Mouse (Mus musculus) Patski (cell line): ENCODE measurements around the gene Chmp4b. TPM values are rescaled to one million over a fixed set of nuclear protein-coding genes. Genes with fewer than 3 reads are reported as not detected.

Source experiments
- ATAC-seq: fragments of 100-300 bp; one replicate; pipeline ENCODE4 v1.8.0; 2021
- CTCF ChIA-PET: fragments of 350-600 bp; sonication (Branson Sonifier 250); formaldehyde crosslinking; loops from one replicate; lab custom pipeline; 2022; ENCODE audit warnings: inconsistent platforms; lab: Charles Lee
- POLR2A ChIA-PET: fragments of 350-600 bp; sonication (Branson Sonifier 250); formaldehyde crosslinking; loops from one replicate; lab custom pipeline; 2022; ENCODE audit warnings: antibody characterized with exemption, inconsistent platforms; lab: Charles Lee
- DNase-seq: peaks from one replicate; pipeline ENCODE4 v3.0.0-alpha.2; 2011; ENCODE audit warnings: low read depth, low spot score
- H3K27me3 ChIP-seq: fragments of 371-371 bp; one replicate; pipeline ENCODE4 v1.5.1; 2021
- CTCF ChIP-seq: fragments of 100-300 bp; IDR thresholded peaks from one replicate; pipeline ENCODE4 v1.5.1; 2021
- in situ Hi-C: fragments of 300-500 bp; cut with MboI; formaldehyde crosslinking; loops from 3 replicates; pipeline ENCODE4 v1.11.1; 2018; ENCODE audit warnings: low pct_unique_long_range_greater_than_20kb, mixed read lengths
- polyA plus RNA-seq: library from polyadenylated mRNA; unstranded; gene quantifications from one replicate; pipeline ENCODE4 v1.2.3, GENCODE M21; 2021

The Chmp4b gene
- polyA plus RNA-seq, 1 experiment from 2014 or later = 239 TPM

GRCm38 (mm10) chr2:154682712-154683111, 31.2 kb downstream of the Chmp4b start:
- DNase-seq = no peak
- ATAC-seq = no peak
- POLR2A ChIA-PET = no interaction called here
- no peak for TF ChIP-seq CTCF
- CTCF ChIA-PET = no interaction called here
- in situ Hi-C loops = no loop called here
- no peaks in the 10 kb centered on the region for H3K27me3 ChIP-seq

- H3K27me3 ChIP-seq = no peaks in the 10 kb centered on the region
- in situ Hi-C loops = no loop called here
- POLR2A ChIA-PET = no interaction called here
- ATAC-seq = no peak
- CTCF ChIA-PET = interaction anchor here (0.8 to 1.1 kb wide), 2 partner anchors 18 to 384 kb away, joined by 3 read pairs; no protein-coding TSS in a partner anchor
- TF ChIP-seq CTCF = no peak
- no peak for DNase-seq
These were observed 33.5 kb downstream of the Chmp4b start for GRCm38 (mm10) chr2:154684901-154685470.

GRCm38 (mm10) chr2:154685772-154686171, 34.3 kb downstream of the Chmp4b start:
- in situ Hi-C loops = no loop called here

GRCm38 (mm10) chr2:154686819-154687218, 35.3 kb downstream of the Chmp4b start:
- in situ Hi-C loops = no loop called here
- ChIA-PET POLR2A (no interaction called here), CTCF (no interaction called here)
- H3K27me3 ChIP-seq = no peaks in the 10 kb centered on the region
- no peak for ATAC-seq
- no peak for TF ChIP-seq CTCF
- no peak for DNase-seq

More at GRCm38 (mm10) chr2:154685772-154686171, 34.3 kb downstream of the Chmp4b start:
- H3K27me3 ChIP-seq = no peaks in the 10 kb centered on the region
- ATAC-seq (no peak), DNase-seq (no peak)
- ChIA-PET CTCF (interaction anchor here (0.8 to 1.1 kb wide), 2 partner anchors 17 to 385 kb away, joined by 3 read pairs; no protein-coding TSS in a partner anchor), POLR2A (no interaction called here)
- TF ChIP-seq CTCF = no peak

GRCm38 (mm10) chr2:154689391-154689790, 37.9 kb downstream of the Chmp4b start:
- H3K27me3 ChIP-seq = no peaks in the 10 kb centered on the region
- ChIA-PET POLR2A (no interaction called here), CTCF (interaction anchor here (2.0 kb wide), 1 partner anchor 13 kb away, joined by 5 read pairs; no protein-coding TSS in a partner anchor)
- in situ Hi-C loops = no loop called here
- DNase-seq (no peak), ATAC-seq (no peak)
- no peak for TF ChIP-seq CTCF

- in situ Hi-C loops = no loop called here
- CTCF ChIA-PET = no interaction called here
These were observed 39.5 kb downstream of the Chmp4b start for GRCm38 (mm10) chr2:154690959-154691358.

GRCm38 (mm10) chr2:154693186-154693940, 41.9 kb downstream of the Chmp4b start:
- DNase-seq (no peak), ATAC-seq (no peak)
- POLR2A ChIA-PET = no interaction called here

More at GRCm38 (mm10) chr2:154690959-154691358, 39.5 kb downstream of the Chmp4b start:
- no peak for TF ChIP-seq CTCF
- no peak for ATAC-seq
- no peak for DNase-seq
- no peaks in the 10 kb centered on the region for H3K27me3 ChIP-seq
- POLR2A ChIA-PET = no interaction called here

GRCm38 (mm10) chr2:154693941-154694256, 42.4 kb downstream of the Chmp4b start:
- no peak for DNase-seq

More at GRCm38 (mm10) chr2:154693186-154693940, 41.9 kb downstream of the Chmp4b start:
- CTCF ChIA-PET = interaction anchor here (3.1 kb wide), 1 partner anchor 10 kb away, joined by 13 read pairs; no protein-coding TSS in a partner anchor
- H3K27me3 ChIP-seq = no peaks in the 10 kb centered on the region
- in situ Hi-C loops = no loop called here
- TF ChIP-seq CTCF = no peak

GRCm38 (mm10) chr2:154695690-154696089, 44.2 kb downstream of the Chmp4b start:
- TF ChIP-seq CTCF = no peak
- no peaks in the 10 kb centered on the region for H3K27me3 ChIP-seq
- ATAC-seq (no peak), DNase-seq (no peak)
- in situ Hi-C loops = no loop called here
- POLR2A ChIA-PET = no interaction called here
- CTCF ChIA-PET = no interaction called here

More at GRCm38 (mm10) chr2:154693941-154694256, 42.4 kb downstream of the Chmp4b start:
- TF ChIP-seq CTCF = no peak
- no peaks in the 10 kb centered on the region for H3K27me3 ChIP-seq
- ATAC-seq = no peak
- ChIA-PET CTCF (interaction anchor here (0.8 to 3.1 kb wide), 2 partner anchors 9 to 80 kb away, joined by 3 to 13 read pairs; no protein-coding TSS in a partner anchor), POLR2A (no interaction called here)
- in situ Hi-C loops = no loop called here

GRCm38 (mm10) chr2:154696660-154697059, 45.2 kb downstream of the Chmp4b start:
- no peak for DNase-seq
- ChIA-PET CTCF (no interaction called here), POLR2A (interaction anchor here (0.5 kb wide), 1 partner anchor 24 kb away, joined by 3 read pairs; no protein-coding TSS in a partner anchor)
- H3K27me3 ChIP-seq = no peaks in the 10 kb centered on the region
- in situ Hi-C loops = no loop called here
- TF ChIP-seq CTCF = no peak
- no peak for ATAC-seq

- H3K27me3 ChIP-seq = no peaks in the 10 kb centered on the region
- in situ Hi-C loops = no loop called here
- ATAC-seq (no peak), DNase-seq (no peak)
- ChIA-PET POLR2A (no interaction called here), CTCF (no interaction called here)
- no peak for TF ChIP-seq CTCF
These were observed 47.9 kb downstream of the Chmp4b start for GRCm38 (mm10) chr2:154699360-154699759.
